Mouse (Mus musculus): ENCODE results near the gene Nmbr. TPM values are rescaled to one million over a fixed set of nuclear protein-coding genes. Genes with fewer than 3 reads are reported as not detected.

Nmbr gene
- not detected in 2 replicates for polyA plus RNA-seq (2015; fragmentation: Nextera tagmentation; extraction: Ambion mirVana)

GRCm38 (mm10) chr10:14705072-14706066 lies at the start of gene Nmbr, which contains the start of gene Vta1:
TSS of gene Nmbr (plus strand) at chr10:14705591.
TSS of gene Vta1 (minus strand) at chr10:14705560.

GRCm38 (mm10) chr10:14718114-14718513 lies 12.7 kb downstream of the Nmbr start, which contains the start of gene Gje1:
TSS of gene Gje1 (minus strand) at chr10:14718214.

Other genes starting within 250 kb of the Nmbr start
- gene Adgrg6, start 159.9 kb upstream of the Nmbr start, polyA plus RNA-seq (2015; fragmentation: Nextera tagmentation; extraction: Ambion mirVana), result 1.7 and 2.6 TPM in 2 replicates
- gene Vta1, start within 50 bp of the Nmbr start, polyA plus RNA-seq (2015; fragmentation: Nextera tagmentation; extraction: Ambion mirVana), result 50.2 and 52.7 TPM in 2 replicates
- gene Gje1, start 12.6 kb downstream of the Nmbr start, polyA plus RNA-seq (2015; fragmentation: Nextera tagmentation; extraction: Ambion mirVana), result not detected in 2 replicates